Mouse (Mus musculus) heart, embryonic 14.5 days (tissue): ENCODE measurements around the gene H2afy. TPM values are rescaled to one million over a fixed set of nuclear protein-coding genes. Genes with fewer than 3 reads are reported as not detected.

ENCODE experiments used
- ATAC-seq: fragments of 200-750 bp; cut with Nextera tagmentation; 2 replicates; pipeline ENCODE4 v1.8.0; 2017; ENCODE audit warnings: low read depth, moderate TSS enrichment; ENCODE audit not compliant: insufficient number of reproducible peaks, insufficient read depth, low FRiP score
- H3K27ac ChIP-seq, 2 experiments: fragments of 200-500 bp in 1 of 2; fragments of 300-500 bp in 1 of 2; sonication (generic) in 1 of 2; replicated peaks in 1 of 2; 2 replicates each; pipeline ENCODE4 v1.5.1; 2012 to 2014; ENCODE audit warnings: low read depth in 2 of 2, low read length in 2 of 2, control low read depth in 1 of 2, mild to moderate bottlenecking in 1 of 2, mixed read lengths in 1 of 2; ENCODE audit not compliant: control insufficient read depth in 1 of 2, insufficient read depth in 1 of 2
- H3K27me3 ChIP-seq: fragments of 300-500 bp; sonication (generic); 2 replicates; pipeline ENCODE4 v1.6.1; 2014; ENCODE audit warnings: mild to moderate bottlenecking, low read length, control low read depth; ENCODE audit not compliant: control insufficient read depth, insufficient read depth
- H3K36me3 ChIP-seq: fragments of 300-500 bp; sonication (generic); 2 replicates; pipeline ENCODE4 v1.6.1; 2014; ENCODE audit warnings: mild to moderate bottlenecking, control low read depth, low read length, mixed read lengths; ENCODE audit not compliant: control insufficient read depth, insufficient read depth
- H3K4me1 ChIP-seq, 2 experiments: fragments of 200-500 bp in 1 of 2; fragments of 300-500 bp in 1 of 2; sonication (generic) in 1 of 2; 2 replicates each; pipeline ENCODE4 v1.6.1; 2012 to 2014; ENCODE audit warnings: low read length in 2 of 2, control low read depth in 1 of 2, mixed read lengths in 1 of 2; ENCODE audit not compliant: control insufficient read depth in 2 of 2, insufficient read depth in 2 of 2
- H3K4me2 ChIP-seq: fragments of 300-500 bp; sonication (generic); 2 replicates; pipeline ENCODE4 v1.6.1; 2014; ENCODE audit warnings: mild to moderate bottlenecking, low read length
- H3K4me3 ChIP-seq, 2 experiments: fragments of 200-500 bp in 1 of 2; fragments of 300-500 bp in 1 of 2; sonication (generic) in 1 of 2; 2 replicates each; pipeline ENCODE4 v1.5.1; 2012 to 2014; ENCODE audit warnings: low read length in 2 of 2, mild to moderate bottlenecking in 2 of 2, control low read depth in 1 of 2, low read depth in 1 of 2, moderate library complexity in 1 of 2; ENCODE audit not compliant: control insufficient read depth in 1 of 2, insufficient read depth in 1 of 2
- H3K9ac ChIP-seq: fragments of 300-500 bp; sonication (generic); 2 replicates; pipeline ENCODE4 v1.6.1; 2014; ENCODE audit warnings: mild to moderate bottlenecking, low read length
- H3K9me3 ChIP-seq: fragments of 300-500 bp; sonication (generic); 2 replicates; pipeline ENCODE4 v1.6.1; 2016; ENCODE audit warnings: low read length, control low read depth; ENCODE audit not compliant: control insufficient read depth
- WGBS: fragments of 180-500 bp; shearing (Covaris S2); extraction: QIAGEN DNeasy Blood & Tissue Kit; methylation state at CpG from one replicate; pipeline ENCODE4 v1.1.7; 2014; 5-methylcytosine and 5-hydroxymethylcytosine counted together
- polyA plus RNA-seq: library from polyadenylated mRNA; unstranded; fragments of >200 nt; fragmentation: Nextera tagmentation; extraction: Ambion mirVana; gene quantifications from 2 replicates; pipeline ENCODE4 v1.2.1, GENCODE M21; 2014

H2afy gene
- polyA plus RNA-seq, 1 experiment from 2014 or later: 107 TPM

DNA sequence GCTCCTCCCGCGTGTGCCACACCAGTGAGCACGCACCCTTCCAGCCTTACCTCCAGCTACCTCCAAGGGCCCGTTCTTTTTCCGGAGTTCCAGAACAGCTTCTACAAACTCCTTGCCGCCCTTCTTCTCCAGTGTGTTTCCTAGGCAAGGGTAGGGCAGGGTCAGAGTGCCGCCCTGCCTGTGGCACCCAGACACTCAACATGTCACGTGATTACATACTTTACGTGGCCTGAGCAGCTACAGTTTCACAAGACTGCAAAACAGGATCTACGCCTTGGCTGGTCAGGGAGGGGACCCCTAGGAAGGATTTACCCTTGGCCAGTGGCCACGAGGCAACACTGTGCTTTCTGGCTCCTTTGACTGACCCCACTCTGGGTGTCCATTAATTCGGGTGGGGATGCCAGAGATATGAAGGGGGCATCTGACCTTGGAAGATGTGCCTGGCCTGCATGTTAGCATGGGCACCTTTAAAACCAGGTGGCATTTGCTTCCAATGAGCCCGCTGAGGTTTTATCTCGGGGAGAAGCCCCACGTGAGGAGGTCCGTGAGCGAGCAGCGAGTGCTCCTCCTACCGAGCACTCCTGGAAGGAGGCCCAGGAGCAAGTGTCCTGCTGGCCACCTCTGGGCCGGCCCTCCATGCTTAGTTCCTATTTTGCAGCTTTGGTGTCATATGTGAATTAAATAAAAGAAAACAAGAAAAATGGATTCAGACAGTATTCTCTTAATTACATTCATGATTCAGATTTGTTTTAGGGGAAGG is 51.8 kb downstream of the H2afy start:
- no peak overlapping the region for H3K4me3 ChIP-seq
- H3K27me3 ChIP-seq: no peaks in the 10 kb centered on the region
- H3K36me3 ChIP-seq: peaks cover 98% of the 10 kb centered on the region
- H3K9me3 ChIP-seq: no peaks in the 10 kb centered on the region
- peaks cover 26 to 38% of the 10 kb centered on the region in 2 experiments for H3K4me1 ChIP-seq
- no peak overlapping the region for H3K4me2 ChIP-seq
- H3K9ac ChIP-seq: no peak overlapping the region; the same call in 1 of the 2 replicates
- WGBS: 88% methylated on average over 20 of the region's 20 CpGs
- H3K27ac ChIP-seq: no peak overlapping the region
- ATAC-seq: no peak

DNA sequence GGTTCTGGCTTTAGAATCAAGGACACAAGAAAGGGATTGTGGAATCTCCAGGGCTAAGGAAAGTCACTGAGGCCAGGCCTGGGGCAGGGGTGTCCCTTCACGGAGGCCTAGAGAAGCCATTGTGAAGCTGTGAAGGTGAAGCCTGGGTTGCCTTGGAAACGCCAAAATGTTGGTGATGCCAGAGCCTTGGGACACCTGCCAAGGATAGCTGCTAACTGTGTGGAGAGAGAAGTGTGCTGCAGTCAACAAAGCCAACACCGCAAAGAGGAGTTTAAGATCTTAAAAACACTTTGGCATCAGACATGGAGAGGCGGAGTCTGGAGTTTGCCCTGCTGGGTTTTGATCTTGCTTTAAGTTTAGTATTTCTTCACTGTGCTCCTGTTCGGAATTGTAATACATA is 54.5 kb downstream of the H2afy start:
- Histone ChIP-seq H3K9ac (no peak overlapping the region), H3K9me3 (no peaks in the 10 kb centered on the region), H3K4me3 (no peak overlapping the region), H3K27me3 (no peaks in the 10 kb centered on the region), H3K4me2 (no peak overlapping the region), H3K36me3 (peaks cover 98% of the 10 kb centered on the region), H3K27ac (no peak overlapping the region), H3K4me1 (peaks cover 4 to 16% of the 10 kb centered on the region in 2 experiments)
- 75% methylated on average over 5 of the region's 5 CpGs for WGBS
- no peak for ATAC-seq

DNA sequence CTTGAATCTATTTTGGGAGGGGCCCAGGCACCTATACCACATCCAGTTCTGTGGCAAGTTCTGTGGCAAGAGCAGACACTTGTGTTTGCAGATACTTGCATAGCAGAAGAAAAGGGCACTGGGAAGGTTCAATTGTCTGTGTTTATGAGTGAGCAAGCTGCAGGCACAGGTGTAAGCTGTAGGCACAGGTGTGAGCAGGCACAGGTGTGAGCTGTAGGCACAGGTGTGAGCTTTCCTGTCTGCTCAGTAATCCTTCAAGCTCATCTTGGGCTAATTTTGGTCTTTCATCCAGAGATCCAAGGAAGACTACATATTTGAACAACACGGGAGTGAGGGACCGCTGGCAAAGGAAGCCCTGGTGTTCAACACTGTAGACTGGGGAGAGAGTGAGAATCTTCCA is 56.5 kb downstream of the H2afy start:
- H3K27ac ChIP-seq: no peak overlapping the region
- peaks cover 0 to 10% of the 10 kb centered on the region in 2 experiments; a peak in 2 of 4 replicates for H3K4me1 ChIP-seq
- no peak overlapping the region for H3K9ac ChIP-seq
- no peaks in the 10 kb centered on the region for H3K27me3 ChIP-seq
- WGBS: 94% methylated on average over 2 of the region's 2 CpGs
- H3K4me2 ChIP-seq: no peak overlapping the region
- peaks cover 100% of the 10 kb centered on the region for H3K36me3 ChIP-seq
- no peak overlapping the region for H3K4me3 ChIP-seq
- ATAC-seq: no peak
- H3K9me3 ChIP-seq: no peaks in the 10 kb centered on the region

DNA sequence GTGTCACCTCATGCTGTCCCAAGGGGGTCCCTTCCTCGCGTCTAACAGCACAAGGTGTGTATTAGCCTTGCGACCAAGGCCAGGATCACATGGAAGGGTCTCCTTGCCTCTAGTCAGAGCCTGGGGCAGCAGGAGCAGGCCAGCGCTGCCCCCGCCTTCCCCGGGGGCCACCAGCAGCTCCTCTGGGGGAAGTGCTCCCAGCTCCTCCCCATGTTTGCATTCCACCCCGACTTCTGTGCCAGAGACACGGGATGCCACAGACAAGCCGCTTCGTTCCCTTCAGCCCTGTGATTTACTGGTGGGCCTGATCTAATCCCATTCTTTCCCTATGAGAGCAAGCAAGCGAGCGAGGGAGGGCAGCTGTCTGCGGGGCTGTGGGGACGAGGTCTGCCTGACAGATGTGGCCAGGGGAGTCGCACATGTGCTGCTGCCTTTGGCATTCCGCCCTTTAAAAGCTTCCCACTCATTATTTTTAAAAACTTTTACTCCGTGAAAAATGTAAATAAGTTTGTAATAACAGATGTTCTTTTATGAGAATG is 57.4 kb downstream of the H2afy start:
- Histone ChIP-seq H3K27ac (no peak overlapping the region), H3K9ac (no peak overlapping the region), H3K9me3 (no peaks in the 10 kb centered on the region), H3K36me3 (peaks cover 100% of the 10 kb centered on the region), H3K4me3 (no peak overlapping the region), H3K4me2 (no peak overlapping the region), H3K4me1 (peaks cover 0 to 6% of the 10 kb centered on the region in 2 experiments; a peak in 1 of 4 replicates), H3K27me3 (no peaks in the 10 kb centered on the region)
- WGBS: 69% methylated on average over 17 of the region's 17 CpGs
- no peak for ATAC-seq

DNA sequence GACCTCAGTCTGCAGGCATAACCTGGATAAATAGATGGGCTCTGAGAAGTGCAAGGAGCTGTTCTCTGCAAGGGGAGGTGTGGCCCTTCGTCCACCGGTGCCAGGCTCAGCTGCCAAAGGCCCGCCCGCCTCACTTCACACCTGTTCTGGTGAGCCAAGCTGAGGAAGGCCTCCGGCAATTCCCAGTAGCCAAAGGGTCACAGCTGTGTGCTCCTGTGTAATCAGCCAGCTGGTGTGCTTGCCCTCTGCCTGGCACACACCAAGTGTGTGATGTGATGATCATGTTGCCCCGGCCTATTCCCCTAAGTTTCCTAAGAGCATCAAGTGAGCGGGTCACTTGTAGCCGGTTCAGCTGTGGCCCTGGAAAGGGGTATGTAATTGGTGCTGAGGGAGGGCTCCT is 60.2 kb downstream of the H2afy start:
- Histone ChIP-seq H3K4me2 (no peak overlapping the region), H3K27ac (no peak overlapping the region), H3K27me3 (no peaks in the 10 kb centered on the region), H3K4me1 (peaks cover 0 to 6% of the 10 kb centered on the region in 2 experiments; a peak in 1 of 4 replicates), H3K36me3 (peaks cover 95% of the 10 kb centered on the region), H3K4me3 (no peak overlapping the region), H3K9me3 (no peaks in the 10 kb centered on the region), H3K9ac (no peak overlapping the region)
- 89% methylated on average over 8 of the region's 8 CpGs for WGBS
- ATAC-seq: no peak

DNA sequence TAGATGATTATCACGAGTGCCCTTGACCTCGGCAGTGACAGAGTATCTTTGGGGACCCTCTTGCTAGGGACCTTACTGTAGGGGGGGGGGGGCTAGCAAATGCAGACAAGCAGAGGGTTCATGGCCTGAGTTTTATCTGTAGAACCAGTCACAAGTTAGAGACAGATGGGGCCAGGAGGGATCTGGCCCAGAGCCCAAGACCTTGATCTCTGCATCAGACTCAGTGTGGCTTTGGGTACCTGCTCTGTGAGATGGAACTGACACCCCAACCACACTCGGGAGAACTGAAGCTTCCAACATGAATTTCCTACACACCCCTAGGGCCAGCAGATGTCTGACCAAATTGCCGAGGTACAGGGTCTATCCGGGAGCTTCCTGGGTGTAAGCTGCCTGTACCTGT is 63.0 kb downstream of the H2afy start:
- Histone ChIP-seq H3K9me3 (no peaks in the 10 kb centered on the region), H3K4me2 (no peak overlapping the region), H3K27me3 (no peaks in the 10 kb centered on the region), H3K9ac (no peak overlapping the region), H3K4me3 (no peak overlapping the region), H3K36me3 (peaks cover 75% of the 10 kb centered on the region), H3K27ac (no peak overlapping the region), H3K4me1 (peaks cover 0 to 6% of the 10 kb centered on the region in 2 experiments; a peak in 1 of 4 replicates)
- WGBS: 75% methylated on average over 5 of the region's 5 CpGs
- ATAC-seq: no peak

DNA sequence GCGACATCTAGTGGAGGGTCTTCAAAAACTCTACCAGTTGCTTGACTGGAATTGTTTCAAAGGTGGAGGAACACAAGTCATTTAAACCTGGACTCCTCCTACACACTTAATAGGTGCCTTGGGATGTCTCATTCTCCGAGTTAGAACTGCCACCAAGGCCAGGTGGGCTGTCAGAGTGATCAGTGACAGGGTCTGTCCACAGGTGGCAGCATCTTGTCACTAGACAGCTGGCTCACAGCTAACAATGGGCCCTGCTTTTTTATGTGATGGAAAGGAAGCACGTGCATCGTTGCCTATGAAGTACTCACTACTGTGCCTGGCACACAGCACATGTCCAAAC is 63.9 kb downstream of the H2afy start:
- Histone ChIP-seq H3K36me3 (peaks cover 65% of the 10 kb centered on the region), H3K27me3 (no peaks in the 10 kb centered on the region), H3K4me3 (no peak overlapping the region), H3K4me2 (no peak overlapping the region), H3K9ac (no peak overlapping the region), H3K4me1 (peaks cover 0 to 6% of the 10 kb centered on the region in 2 experiments; a peak in 1 of 4 replicates), H3K9me3 (no peaks in the 10 kb centered on the region), H3K27ac (no peak overlapping the region)
- ATAC-seq: no peak
- WGBS: 41% methylated on average over 4 of the region's 4 CpGs
